Mouse (Mus musculus): ENCODE data around the gene Dpp6. TPM values are rescaled to one million over a fixed set of nuclear protein-coding genes. Genes with fewer than 3 reads are reported as not detected.

Dpp6 gene
- polyA plus RNA-seq, 1 experiment from 2014 or later, result 3.5 TPM

GRCm38 (mm10) chr5:27261746-27262727, 445.0 kb downstream of the Dpp6 start:
- WGBS, result 6% methylated on average over 27 of the region's 27 CpGs
- H3K9me3 ChIP-seq, result no peaks in the 10 kb centered on the region
- H3K4me1 ChIP-seq, result 0 out of 2 replicates have a peak, but pooled peaks cover 4% of the 10 kb centered on the region
- peak overlapping the region; percentile 37 for H3K4me3 ChIP-seq
- no peaks in the 10 kb centered on the region for H3K36me3 ChIP-seq
- H3K4me2 ChIP-seq, result peak overlapping the region; percentile 61
- ATAC-seq (ENCODE audit: insufficient number of reproducible peaks, insufficient read depth, low FRiP score, low TSS enrichment, low read depth), result no peak
- H3K9ac ChIP-seq, result peak overlapping the region; percentile 61
- H3K27me3 ChIP-seq, result no peaks in the 10 kb centered on the region
- no peak overlapping the region for H3K27ac ChIP-seq

- no peak overlapping the region for H3K4me3 ChIP-seq
- H3K4me2 ChIP-seq, result peak overlapping the region; percentile 61; the same call in 1 of the 2 replicates
- no peaks in the 10 kb centered on the region for H3K27me3 ChIP-seq
- WGBS, result 59% methylated on average over 1 of the region's 1 CpGs
- H3K9me3 ChIP-seq, result no peaks in the 10 kb centered on the region
- 0 out of 2 replicates have a peak, but pooled peaks cover 4% of the 10 kb centered on the region for H3K4me1 ChIP-seq
- H3K36me3 ChIP-seq, result no peaks in the 10 kb centered on the region
- no peak overlapping the region for H3K27ac ChIP-seq
- no peak overlapping the region for H3K9ac ChIP-seq
- no peak for ATAC-seq (ENCODE audit: insufficient number of reproducible peaks, insufficient read depth, low FRiP score, low TSS enrichment, low read depth)
Measured at GRCm38 (mm10) chr5:27262751-27263150, 445.7 kb downstream of the Dpp6 start.

- Histone ChIP-seq H3K36me3 (no peaks in the 10 kb centered on the region), H3K4me1 (0 out of 2 replicates have a peak, but pooled peaks cover 4% of the 10 kb centered on the region), H3K9me3 (no peaks in the 10 kb centered on the region), H3K27ac (no peak overlapping the region), H3K4me3 (no peak overlapping the region), H3K9ac (no peak overlapping the region), H3K27me3 (no peaks in the 10 kb centered on the region), H3K4me2 (no peak overlapping the region)
- 65% methylated on average over 3 of the region's 3 CpGs for WGBS
- ATAC-seq (ENCODE audit: insufficient number of reproducible peaks, insufficient read depth, low FRiP score, low TSS enrichment, low read depth), result no peak
Measured at GRCm38 (mm10) chr5:27265281-27265680, 448.3 kb downstream of the Dpp6 start.

GRCm38 (mm10) chr5:27271336-27271735, 454.3 kb downstream of the Dpp6 start:
- Histone ChIP-seq H3K4me1 (no peaks in the 10 kb centered on the region), H3K36me3 (no peaks in the 10 kb centered on the region), H3K27ac (no peak overlapping the region), H3K9ac (no peak overlapping the region), H3K9me3 (no peaks in the 10 kb centered on the region), H3K4me3 (no peak overlapping the region), H3K27me3 (no peaks in the 10 kb centered on the region), H3K4me2 (no peak overlapping the region)
- 76% methylated on average over 4 of the region's 4 CpGs for WGBS
- ATAC-seq (ENCODE audit: insufficient number of reproducible peaks, insufficient read depth, low FRiP score, low TSS enrichment, low read depth), result no peak

- Histone ChIP-seq H3K36me3 (no peaks in the 10 kb centered on the region), H3K9me3 (no peaks in the 10 kb centered on the region), H3K9ac (no peak overlapping the region), H3K4me1 (no peaks in the 10 kb centered on the region), H3K27ac (no peak overlapping the region), H3K4me3 (no peak overlapping the region), H3K4me2 (no peak overlapping the region), H3K27me3 (no peaks in the 10 kb centered on the region)
- 65% methylated on average over 8 of the region's 8 CpGs for WGBS
- no peak for ATAC-seq (ENCODE audit: insufficient number of reproducible peaks, insufficient read depth, low FRiP score, low TSS enrichment, low read depth)
Measured at GRCm38 (mm10) chr5:27274781-27275395, 457.9 kb downstream of the Dpp6 start.

GRCm38 (mm10) chr5:27275871-27276270, 458.9 kb downstream of the Dpp6 start:
- Histone ChIP-seq H3K4me1 (no peaks in the 10 kb centered on the region), H3K27ac (no peak overlapping the region), H3K9me3 (no peaks in the 10 kb centered on the region), H3K4me2 (no peak overlapping the region), H3K36me3 (no peaks in the 10 kb centered on the region), H3K4me3 (no peak overlapping the region), H3K9ac (no peak overlapping the region), H3K27me3 (no peaks in the 10 kb centered on the region)
- WGBS, result 98% methylated on average over 1 of the region's 1 CpGs
- ATAC-seq (ENCODE audit: insufficient number of reproducible peaks, insufficient read depth, low FRiP score, low TSS enrichment, low read depth), result no peak

- WGBS, result 80% methylated on average over 10 of the region's 10 CpGs
Measured at GRCm38 (mm10) chr5:27278120-27278645, 461.2 kb downstream of the Dpp6 start.

GRCm38 (mm10) chr5:27286876-27287275, 469.9 kb downstream of the Dpp6 start:
- WGBS, result 44% methylated on average over 4 of the region's 4 CpGs
- H3K36me3 ChIP-seq, result no peaks in the 10 kb centered on the region
- no peak overlapping the region for H3K27ac ChIP-seq
- no peak overlapping the region for H3K4me3 ChIP-seq
- H3K9ac ChIP-seq, result no peak overlapping the region
- no peak for ATAC-seq (ENCODE audit: insufficient number of reproducible peaks, insufficient read depth, low FRiP score, low TSS enrichment, low read depth)
- no peaks in the 10 kb centered on the region for H3K4me1 ChIP-seq
- H3K27me3 ChIP-seq, result no peaks in the 10 kb centered on the region
- no peaks in the 10 kb centered on the region for H3K9me3 ChIP-seq
- H3K4me2 ChIP-seq, result no peak overlapping the region

More at GRCm38 (mm10) chr5:27278120-27278645, 461.2 kb downstream of the Dpp6 start:
- Histone ChIP-seq H3K4me3 (no peak overlapping the region), H3K27me3 (no peaks in the 10 kb centered on the region), H3K36me3 (no peaks in the 10 kb centered on the region), H3K4me2 (no peak overlapping the region), H3K4me1 (no peaks in the 10 kb centered on the region), H3K27ac (no peak overlapping the region), H3K9me3 (no peaks in the 10 kb centered on the region), H3K9ac (no peak overlapping the region)
- no peak for ATAC-seq (ENCODE audit: insufficient number of reproducible peaks, insufficient read depth, low FRiP score, low TSS enrichment, low read depth)

GRCm38 (mm10) chr5:27291378-27291777, 474.4 kb downstream of the Dpp6 start:
- no peak for ATAC-seq (ENCODE audit: insufficient number of reproducible peaks, insufficient read depth, low FRiP score, low TSS enrichment, low read depth)
- no peaks in the 10 kb centered on the region for H3K27me3 ChIP-seq
- no peak overlapping the region for H3K4me2 ChIP-seq
- 82% methylated on average over 8 of the region's 8 CpGs for WGBS
- no peaks in the 10 kb centered on the region for H3K36me3 ChIP-seq
- no peak overlapping the region for H3K27ac ChIP-seq
- no peaks in the 10 kb centered on the region for H3K4me1 ChIP-seq
- no peak overlapping the region for H3K9ac ChIP-seq
- H3K9me3 ChIP-seq, result no peaks in the 10 kb centered on the region
- no peak overlapping the region for H3K4me3 ChIP-seq

GRCm38 (mm10) chr5:27292236-27292635, 475.2 kb downstream of the Dpp6 start:
- H3K4me3 ChIP-seq, result no peak overlapping the region
- no peak overlapping the region for H3K9ac ChIP-seq
- H3K36me3 ChIP-seq, result no peaks in the 10 kb centered on the region
- H3K27me3 ChIP-seq, result no peaks in the 10 kb centered on the region
- no peak for ATAC-seq (ENCODE audit: insufficient number of reproducible peaks, insufficient read depth, low FRiP score, low TSS enrichment, low read depth)
- H3K4me2 ChIP-seq, result no peak overlapping the region
- no peaks in the 10 kb centered on the region for H3K4me1 ChIP-seq
- no peak overlapping the region for H3K27ac ChIP-seq
- WGBS, result 92% methylated on average over 7 of the region's 7 CpGs
- H3K9me3 ChIP-seq, result no peaks in the 10 kb centered on the region

GRCm38 (mm10) chr5:27304115-27304514, 487.1 kb downstream of the Dpp6 start:
- Histone ChIP-seq H3K4me1 (no peaks in the 10 kb centered on the region), H3K36me3 (no peaks in the 10 kb centered on the region), H3K4me2 (no peak overlapping the region), H3K9me3 (no peaks in the 10 kb centered on the region), H3K27me3 (no peaks in the 10 kb centered on the region), H3K9ac (no peak overlapping the region), H3K4me3 (no peak overlapping the region), H3K27ac (no peak overlapping the region)
- WGBS, result 73% methylated on average over 2 of the region's 2 CpGs
- no peak for ATAC-seq (ENCODE audit: insufficient number of reproducible peaks, insufficient read depth, low FRiP score, low TSS enrichment, low read depth)
